Mouse (Mus musculus) forebrain, embryonic 13.5 days (tissue): Measurements from ENCODE around the gene Col25a1. TPM values are rescaled to one million over a fixed set of nuclear protein-coding genes. Genes with fewer than 3 reads are reported as not detected.

Experiments
- ATAC-seq: fragments of 200-750 bp; cut with Nextera tagmentation; 2 replicates; pipeline ENCODE4 v1.8.0; 2017
- H3K27ac ChIP-seq: fragments of 300-500 bp; sonication (generic); 2 replicates; pipeline ENCODE4 v1.5.1; 2015; ENCODE audit warnings: inconsistent platforms, mild to moderate bottlenecking, moderate library complexity
- H3K27me3 ChIP-seq: fragments of 300-500 bp; sonication (generic); 2 replicates; pipeline ENCODE4 v1.6.1; 2015; ENCODE audit warnings: mild to moderate bottlenecking, inconsistent platforms
- H3K36me3 ChIP-seq: fragments of 300-500 bp; sonication (generic); 2 replicates; pipeline ENCODE4 v1.6.1; 2015; ENCODE audit warnings: mild to moderate bottlenecking, inconsistent platforms; ENCODE audit not compliant: poor library complexity, severe bottlenecking
- H3K4me1 ChIP-seq: fragments of 300-500 bp; sonication (generic); 2 replicates; pipeline ENCODE4 v1.6.1; 2015; ENCODE audit warnings: inconsistent platforms
- H3K4me2 ChIP-seq: fragments of 300-500 bp; sonication (generic); 2 replicates; pipeline ENCODE4 v1.6.1; 2015; ENCODE audit warnings: inconsistent platforms, mild to moderate bottlenecking, moderate library complexity
- H3K4me3 ChIP-seq: fragments of 300-500 bp; sonication (generic); 2 replicates; pipeline ENCODE4 v1.5.1; 2015; ENCODE audit warnings: mild to moderate bottlenecking, inconsistent platforms
- H3K9ac ChIP-seq: fragments of 300-500 bp; sonication (generic); 2 replicates; pipeline ENCODE4 v1.6.1; 2015; ENCODE audit warnings: mild to moderate bottlenecking, inconsistent platforms
- H3K9me3 ChIP-seq: fragments of 300-500 bp; sonication (generic); replicated peaks from 2 replicates; pipeline ENCODE4 v1.6.1; 2016; ENCODE audit warnings: inconsistent platforms
- WGBS: fragments of 180-500 bp; shearing (Covaris S2); methylation state at CpG from one replicate; pipeline ENCODE4 v1.1.7; 2015; 5-methylcytosine and 5-hydroxymethylcytosine counted together
- polyA plus RNA-seq: library from polyadenylated mRNA; unstranded; fragments of >200 nt; fragmentation: Nextera tagmentation; extraction: Ambion mirVana; gene quantifications from 2 replicates; pipeline ENCODE4 v1.2.1, GENCODE M21; 2015

The Col25a1 gene
- polyA plus RNA-seq, 1 experiment from 2014 or later = 2.2 TPM

- Histone ChIP-seq H3K9ac (no peak overlapping the region), H3K4me1 (peaks cover 31% of the 10 kb centered on the region), H3K4me2 (no peak overlapping the region), H3K9me3 (no peaks in the 10 kb centered on the region), H3K27ac (no peak overlapping the region), H3K27me3 (no peaks in the 10 kb centered on the region), H3K36me3 (no peaks in the 10 kb centered on the region), H3K4me3 (no peak overlapping the region)
- no peak for ATAC-seq
- WGBS = 84% methylated on average over 5 of the region's 5 CpGs
Measured at GRCm38 (mm10) chr3:130291926-130292325, 160.6 kb downstream of the Col25a1 start.

DNA sequence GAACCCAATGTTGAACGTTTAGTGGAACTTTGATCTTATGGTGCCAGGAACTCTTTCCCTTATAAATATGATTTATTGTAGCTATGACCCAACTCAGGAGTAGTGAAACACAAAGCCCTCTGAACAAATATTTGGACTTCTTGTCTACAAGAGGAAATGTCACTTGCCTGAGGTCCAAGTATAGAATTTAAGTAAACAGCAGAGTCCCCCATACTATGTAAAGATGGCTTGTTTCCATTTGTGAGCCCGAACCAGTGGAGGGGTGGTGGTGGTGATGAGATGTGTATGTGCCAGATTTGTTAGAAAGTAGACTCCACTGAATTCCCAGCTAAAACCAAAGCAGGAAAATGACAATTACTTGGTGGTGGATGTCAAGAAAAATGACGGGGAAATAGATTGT is 169.2 kb downstream of the Col25a1 start:
- Histone ChIP-seq H3K27me3 (no peaks in the 10 kb centered on the region), H3K9ac (no peak overlapping the region), H3K36me3 (no peaks in the 10 kb centered on the region), H3K4me2 (no peak overlapping the region), H3K4me1 (peaks cover 5% of the 10 kb centered on the region), H3K4me3 (no peak overlapping the region), H3K27ac (no peak overlapping the region), H3K9me3 (no peaks in the 10 kb centered on the region)
- ATAC-seq = no peak
- 83% methylated on average over 3 of the region's 3 CpGs for WGBS

GRCm38 (mm10) chr3:130303597-130303996 is 172.3 kb downstream of the Col25a1 start:
- no peak overlapping the region for H3K9ac ChIP-seq
- H3K36me3 ChIP-seq = no peaks in the 10 kb centered on the region
- H3K9me3 ChIP-seq = no peaks in the 10 kb centered on the region
- 75% methylated on average over 12 of the region's 12 CpGs for WGBS
- ATAC-seq = no peak
- H3K4me2 ChIP-seq = no peak overlapping the region
- H3K4me3 ChIP-seq = no peak overlapping the region
- peaks cover 5% of the 10 kb centered on the region for H3K4me1 ChIP-seq
- no peaks in the 10 kb centered on the region for H3K27me3 ChIP-seq
- H3K27ac ChIP-seq = no peak overlapping the region

GRCm38 (mm10) chr3:130304827-130305226 is 173.5 kb downstream of the Col25a1 start:
- Histone ChIP-seq H3K9me3 (no peaks in the 10 kb centered on the region), H3K27ac (no peak overlapping the region), H3K36me3 (no peaks in the 10 kb centered on the region), H3K4me2 (no peak overlapping the region), H3K27me3 (no peaks in the 10 kb centered on the region), H3K4me1 (peaks cover 5% of the 10 kb centered on the region), H3K9ac (no peak overlapping the region), H3K4me3 (no peak overlapping the region)
- ATAC-seq = peak; percentile 70
- 66% methylated on average over 9 of the region's 9 CpGs for WGBS

DNA sequence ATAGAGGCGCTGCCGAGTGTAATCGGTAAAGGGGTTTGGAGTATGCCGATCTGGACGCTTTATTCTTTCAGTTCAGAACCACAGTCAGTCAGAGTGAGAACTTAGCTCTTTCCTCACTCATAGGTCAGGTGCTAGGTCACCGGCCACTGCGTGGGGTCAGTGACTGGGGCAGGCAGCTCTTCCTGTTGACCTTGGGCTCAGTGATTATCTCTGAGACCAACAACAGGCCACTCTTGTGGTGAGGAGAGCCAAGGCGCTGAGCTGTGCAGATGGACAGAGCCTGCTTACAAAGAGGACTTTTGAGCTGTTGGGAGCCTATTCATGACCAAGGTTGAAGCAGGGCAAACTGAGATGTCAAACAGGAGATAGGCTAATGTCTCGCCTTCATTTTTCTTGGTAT is 174.4 kb downstream of the Col25a1 start:
- ATAC-seq = no peak

GRCm38 (mm10) chr3:130309277-130309676 is 178.0 kb downstream of the Col25a1 start:
- no peak for ATAC-seq
- Histone ChIP-seq H3K4me2 (no peak overlapping the region), H3K9ac (no peak overlapping the region), H3K4me1 (peaks cover 13% of the 10 kb centered on the region), H3K27ac (no peak overlapping the region), H3K4me3 (no peak overlapping the region), H3K9me3 (no peaks in the 10 kb centered on the region), H3K27me3 (no peaks in the 10 kb centered on the region), H3K36me3 (no peaks in the 10 kb centered on the region)
- WGBS = 77% methylated on average over 4 of the region's 4 CpGs

More for the DNA sequence above, 174.4 kb downstream of the Col25a1 start:
- WGBS = 90% methylated on average over 9 of the region's 9 CpGs
- Histone ChIP-seq H3K9me3 (no peaks in the 10 kb centered on the region), H3K4me3 (no peak overlapping the region), H3K4me2 (no peak overlapping the region), H3K9ac (no peak overlapping the region), H3K4me1 (peaks cover 10% of the 10 kb centered on the region), H3K27me3 (no peaks in the 10 kb centered on the region), H3K27ac (no peak overlapping the region), H3K36me3 (no peaks in the 10 kb centered on the region)

- H3K27me3 ChIP-seq = no peaks in the 10 kb centered on the region
- no peak overlapping the region; the same call in none of the 2 replicates for H3K27ac ChIP-seq
- no peak overlapping the region for H3K4me3 ChIP-seq
- ATAC-seq = peak; percentile 86
- H3K4me2 ChIP-seq = peak overlapping the region; percentile 30
- no peaks in the 10 kb centered on the region for H3K36me3 ChIP-seq
- no peak overlapping the region for H3K9ac ChIP-seq
- H3K4me1 ChIP-seq = peaks cover 9% of the 10 kb centered on the region
- WGBS = 19% methylated on average over 14 of the region's 14 CpGs
- H3K9me3 ChIP-seq = no peaks in the 10 kb centered on the region
Measured at GRCm38 (mm10) chr3:130310694-130311305, 179.5 kb downstream of the Col25a1 start.

GRCm38 (mm10) chr3:130313246-130313645 is 181.9 kb downstream of the Col25a1 start:
- ATAC-seq = no peak
- Histone ChIP-seq H3K36me3 (no peaks in the 10 kb centered on the region), H3K27me3 (no peaks in the 10 kb centered on the region), H3K27ac (no peak overlapping the region), H3K4me1 (peaks cover 11% of the 10 kb centered on the region), H3K9me3 (no peaks in the 10 kb centered on the region), H3K4me2 (no peak overlapping the region), H3K9ac (no peak overlapping the region), H3K4me3 (no peak overlapping the region)
- 76% methylated on average over 6 of the region's 6 CpGs for WGBS

DNA sequence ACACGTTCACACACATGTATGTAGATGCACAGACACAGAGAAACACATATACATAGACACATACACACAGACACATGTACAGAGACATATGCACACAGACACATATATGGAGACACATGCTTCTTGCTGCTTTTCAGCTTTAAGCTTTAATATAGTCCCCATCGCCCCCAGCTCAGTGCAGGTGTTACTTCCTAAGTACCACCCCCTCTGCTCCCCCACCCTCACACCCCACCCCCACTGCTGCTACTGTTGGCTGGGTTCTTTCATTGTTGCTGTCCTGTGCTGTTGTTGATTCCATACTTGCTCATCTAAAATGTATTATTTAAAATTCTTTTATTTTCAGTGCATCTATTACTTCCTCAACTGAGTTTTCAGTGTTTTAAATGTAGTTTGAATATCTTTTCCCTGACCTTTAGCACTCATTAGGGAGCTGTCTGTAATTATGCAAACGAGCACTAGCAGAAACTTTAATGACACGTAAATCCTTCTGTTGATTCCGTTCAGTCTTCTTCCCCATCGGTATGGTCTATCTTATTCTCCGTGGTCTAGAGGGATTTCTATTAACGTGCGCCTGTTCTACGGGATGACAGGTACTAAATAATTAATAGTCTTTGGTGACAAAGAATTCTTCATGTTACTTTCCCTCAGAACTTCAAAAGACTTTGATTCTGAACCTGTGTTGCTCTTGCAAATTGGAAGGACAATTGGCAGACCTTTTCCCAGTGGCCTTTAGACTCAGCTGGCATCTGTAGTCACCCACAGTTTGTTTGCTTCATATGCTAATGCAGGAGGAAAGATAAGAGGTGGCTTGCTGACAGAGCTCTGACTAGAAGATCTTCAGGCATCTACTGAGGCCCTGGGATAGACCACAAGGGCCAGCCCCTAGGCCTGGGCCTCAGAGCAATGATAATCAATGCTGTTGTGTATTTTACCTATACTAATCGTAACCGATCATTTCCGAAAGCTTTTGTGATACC is 196.0 kb downstream of the Col25a1 start:
- 56% methylated on average over 13 of the region's 13 CpGs for WGBS
- ATAC-seq = 0 out of 2 replicates have a peak, but pooled peaks have one; percentile 13
- 0 out of 2 replicates have a peak, but pooled peaks cover 8% of the 10 kb centered on the region for H3K4me1 ChIP-seq

DNA sequence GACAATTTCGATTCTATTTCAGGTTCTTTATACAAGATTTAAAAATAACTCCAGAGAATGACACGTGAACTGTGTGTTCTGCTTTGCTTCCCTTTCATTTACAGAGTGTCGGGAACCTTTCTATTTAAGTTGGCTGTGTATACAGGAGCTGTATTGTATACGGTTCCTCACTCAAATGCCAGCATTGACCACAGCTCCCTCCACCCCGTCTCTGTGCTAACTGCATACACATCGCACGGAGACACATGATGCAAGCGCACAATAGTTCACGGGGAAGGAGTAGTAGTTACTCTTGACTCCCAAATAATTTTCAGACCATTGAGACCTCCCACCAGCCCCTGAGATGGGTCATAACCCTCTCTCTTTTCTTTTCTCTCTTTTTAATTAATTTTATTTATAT is 197.6 kb downstream of the Col25a1 start:
- Histone ChIP-seq H3K4me2 (no peak overlapping the region), H3K36me3 (no peaks in the 10 kb centered on the region), H3K4me1 (0 out of 2 replicates have a peak, but pooled peaks cover 8% of the 10 kb centered on the region), H3K27me3 (no peaks in the 10 kb centered on the region), H3K9me3 (no peaks in the 10 kb centered on the region), H3K9ac (no peak overlapping the region), H3K4me3 (no peak overlapping the region), H3K27ac (no peak overlapping the region)
- ATAC-seq = no peak
- 89% methylated on average over 9 of the region's 9 CpGs for WGBS

More for the DNA sequence above, 196.0 kb downstream of the Col25a1 start:
- Histone ChIP-seq H3K4me3 (no peak overlapping the region), H3K27me3 (no peaks in the 10 kb centered on the region), H3K9me3 (no peaks in the 10 kb centered on the region), H3K9ac (no peak overlapping the region), H3K4me2 (no peak overlapping the region), H3K36me3 (no peaks in the 10 kb centered on the region), H3K27ac (no peak overlapping the region)

DNA sequence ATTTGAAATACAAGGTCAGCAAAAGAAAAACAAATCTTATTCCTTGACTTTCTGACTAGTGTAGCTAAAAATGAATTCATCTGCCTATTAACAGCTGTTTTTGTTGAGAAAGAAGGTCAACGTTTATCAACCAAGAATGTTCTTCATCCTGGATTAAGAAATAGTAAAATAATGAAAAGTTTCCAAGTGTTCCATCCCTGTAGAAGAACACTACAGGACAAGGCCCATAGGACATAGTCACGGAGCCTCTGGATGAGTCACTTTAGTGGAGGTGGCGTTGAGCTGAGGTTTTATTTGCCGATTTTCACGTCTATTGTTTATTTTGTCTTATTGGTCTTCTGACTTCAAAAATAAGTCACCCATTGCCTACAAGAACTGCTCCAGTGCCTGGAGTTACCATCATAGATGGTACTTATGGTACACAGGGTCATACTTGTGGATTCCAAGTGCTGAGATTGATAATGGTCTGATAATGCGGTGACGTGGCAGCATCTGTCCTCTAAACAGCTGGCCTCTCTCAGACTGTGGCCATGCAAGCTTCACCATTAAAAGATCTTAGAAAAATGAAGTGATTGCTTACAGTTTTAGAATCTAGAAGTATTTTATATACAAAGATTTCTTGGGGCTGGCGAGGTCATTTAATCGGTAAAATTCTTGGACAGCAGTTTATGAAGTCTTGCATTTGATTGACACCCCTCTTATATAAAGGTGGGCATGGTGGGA is 198.7 kb downstream of the Col25a1 start:
- WGBS = 95% methylated on average over 9 of the region's 9 CpGs
- Histone ChIP-seq H3K27me3 (no peaks in the 10 kb centered on the region), H3K4me3 (no peak overlapping the region), H3K9me3 (no peaks in the 10 kb centered on the region), H3K9ac (no peak overlapping the region), H3K4me1 (0 out of 2 replicates have a peak, but pooled peaks cover 8% of the 10 kb centered on the region), H3K27ac (no peak overlapping the region), H3K36me3 (no peaks in the 10 kb centered on the region), H3K4me2 (no peak overlapping the region)
- ATAC-seq = no peak

GRCm38 (mm10) chr3:130330556-130330950 is 199.3 kb downstream of the Col25a1 start:
- Histone ChIP-seq H3K27me3 (no peaks in the 10 kb centered on the region), H3K4me3 (no peak overlapping the region), H3K9me3 (no peaks in the 10 kb centered on the region), H3K4me2 (no peak overlapping the region), H3K9ac (no peak overlapping the region), H3K27ac (no peak overlapping the region), H3K36me3 (no peaks in the 10 kb centered on the region), H3K4me1 (0 out of 2 replicates have a peak, but pooled peaks cover 8% of the 10 kb centered on the region)
- 92% methylated on average over 3 of the region's 3 CpGs for WGBS
- no peak for ATAC-seq
